Mouse (Mus musculus) heart, embryonic 11.5 days (tissue): Measurements from ENCODE around the gene Panx2. TPM values are rescaled to one million over a fixed set of nuclear protein-coding genes. Genes with fewer than 3 reads are reported as not detected.

Experiments used
- ATAC-seq: fragments of 200-750 bp; cut with Nextera tagmentation; replicated peaks from 2 replicates; pipeline ENCODE4 v1.8.0; 2017; ENCODE audit warnings: moderate library complexity; ENCODE audit not compliant: insufficient number of reproducible peaks, low FRiP score, low TSS enrichment
- H3K27ac ChIP-seq: fragments of 300-500 bp; sonication (generic); 2 replicates; pipeline ENCODE4 v1.5.1; 2014; ENCODE audit warnings: mild to moderate bottlenecking, low read depth, low read length
- H3K27me3 ChIP-seq: fragments of 300-500 bp; sonication (generic); 2 replicates; pipeline ENCODE4 v1.6.1; 2014; ENCODE audit warnings: mild to moderate bottlenecking, low read length, mixed read lengths; ENCODE audit not compliant: control insufficient read depth, insufficient read depth
- H3K36me3 ChIP-seq: fragments of 300-500 bp; sonication (generic); 2 replicates; pipeline ENCODE4 v1.6.1; 2014; ENCODE audit warnings: mild to moderate bottlenecking, low read length, moderate library complexity, mixed read lengths; ENCODE audit not compliant: control insufficient read depth, insufficient read depth
- H3K4me1 ChIP-seq: fragments of 300-500 bp; sonication (generic); 2 replicates; pipeline ENCODE4 v1.6.1; 2014; ENCODE audit warnings: low read length; ENCODE audit not compliant: control insufficient read depth, insufficient read depth
- H3K4me2 ChIP-seq: fragments of 300-500 bp; sonication (generic); 2 replicates; pipeline ENCODE4 v1.6.1; 2014; ENCODE audit warnings: mild to moderate bottlenecking, moderate library complexity
- H3K4me3 ChIP-seq: fragments of 300-500 bp; sonication (generic); 2 replicates; pipeline ENCODE4 v1.5.1; 2014; ENCODE audit warnings: low read depth, low read length
- H3K9ac ChIP-seq: fragments of 300-500 bp; sonication (generic); 2 replicates; pipeline ENCODE4 v1.6.1; 2014; ENCODE audit warnings: mild to moderate bottlenecking, low read depth, low read length, moderate library complexity
- H3K9me3 ChIP-seq: fragments of 300-500 bp; sonication (generic); replicated peaks from 2 replicates; pipeline ENCODE4 v1.6.1; 2016; ENCODE audit warnings: low read length; ENCODE audit not compliant: control insufficient read depth
- WGBS: fragments of 180-500 bp; shearing (Covaris S2); extraction: QIAGEN DNeasy Blood & Tissue Kit; methylation state at CpG from one replicate; pipeline ENCODE4 v1.1.7; 2014; ENCODE audit not compliant: insufficient replicate concordance; 5-methylcytosine and 5-hydroxymethylcytosine counted together
- polyA plus RNA-seq: library from polyadenylated mRNA; unstranded; fragments of >200 nt; fragmentation: Nextera tagmentation; extraction: Ambion mirVana; gene quantifications from 2 replicates; pipeline ENCODE4 v1.2.1, GENCODE M21; 2014

Gene Panx2
- polyA plus RNA-seq, 1 experiment from 2014 or later = 1.5 TPM

- peaks cover 11% of the 10 kb centered on the region for H3K36me3 ChIP-seq
Measured at GRCm38 (mm10) chr15:89078208-89078836, 18.8 kb downstream of the Panx2 start.

DNA sequence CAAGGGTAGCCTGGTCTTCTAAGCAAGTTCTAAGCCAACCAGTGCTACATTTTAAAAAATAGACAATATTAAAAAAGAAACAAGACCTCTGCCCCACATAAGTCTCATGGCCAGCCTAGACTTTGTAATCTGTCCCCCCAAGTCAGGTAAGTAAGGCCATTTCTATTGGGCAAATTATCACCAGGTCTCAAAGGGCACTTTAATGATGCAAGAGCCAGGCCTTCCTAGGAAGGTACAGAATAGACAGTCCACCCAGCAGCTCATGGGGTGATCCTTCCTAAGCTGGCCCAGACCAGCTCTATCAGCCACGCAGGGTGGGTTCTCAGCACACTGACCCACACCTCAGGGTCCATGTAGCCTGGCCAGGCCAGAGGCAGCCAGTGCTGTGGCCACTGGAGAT is 24.4 kb downstream of the Panx2 start:
- 86% methylated on average over 1 of the region's 1 CpGs for WGBS
- H3K4me2 ChIP-seq = no peak overlapping the region
- ATAC-seq = no peak
- no peak overlapping the region for H3K9ac ChIP-seq
- no peaks in the 10 kb centered on the region for H3K27me3 ChIP-seq
- H3K4me3 ChIP-seq = no peak overlapping the region
- H3K27ac ChIP-seq = no peak overlapping the region
- H3K4me1 ChIP-seq = peaks cover 5% of the 10 kb centered on the region; the same call in 1 of the 2 replicates
- peaks cover 31% of the 10 kb centered on the region for H3K36me3 ChIP-seq
- H3K9me3 ChIP-seq = no peaks in the 10 kb centered on the region

More at GRCm38 (mm10) chr15:89078208-89078836, 18.8 kb downstream of the Panx2 start:
- WGBS = 62% methylated on average over 9 of the region's 9 CpGs
- no peak for ATAC-seq
- Histone ChIP-seq H3K9me3 (no peaks in the 10 kb centered on the region), H3K27me3 (no peaks in the 10 kb centered on the region), H3K4me2 (peak overlapping the region; percentile 95), H3K9ac (peak overlapping the region; percentile 34; the same call in 1 of the 2 replicates), H3K4me3 (no peak overlapping the region), H3K27ac (0 out of 2 replicates have a peak overlapping the region, but pooled peaks have one; percentile 3), H3K4me1 (peaks cover 36% of the 10 kb centered on the region)

DNA sequence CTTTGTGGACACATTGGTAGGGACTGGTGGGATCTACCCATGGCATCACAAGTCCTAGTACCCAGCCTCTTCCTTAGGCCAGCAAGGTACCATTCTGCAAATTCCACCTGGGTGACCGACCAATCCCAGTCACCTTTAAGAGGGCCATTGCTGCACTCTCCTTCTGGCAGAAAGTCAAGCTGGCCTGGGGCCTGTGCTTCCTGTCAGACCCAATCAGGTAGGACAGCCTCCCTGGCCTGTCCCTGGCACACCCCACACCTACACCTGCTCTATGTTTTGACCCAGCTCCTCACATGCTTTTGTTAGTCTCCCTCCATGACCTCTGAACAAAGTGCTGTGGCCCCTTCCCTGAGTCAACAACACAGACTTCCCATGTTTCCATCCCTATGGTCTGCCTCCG is 25.3 kb downstream of the Panx2 start:
- H3K4me2 ChIP-seq = no peak overlapping the region
- no peak overlapping the region for H3K4me3 ChIP-seq
- H3K9ac ChIP-seq = no peak overlapping the region
- H3K4me1 ChIP-seq = peaks cover 7% of the 10 kb centered on the region
- ATAC-seq = no peak
- H3K36me3 ChIP-seq = peaks cover 31% of the 10 kb centered on the region
- no peaks in the 10 kb centered on the region for H3K9me3 ChIP-seq
- H3K27ac ChIP-seq = no peak overlapping the region
- 90% methylated on average over 2 of the region's 2 CpGs for WGBS
- H3K27me3 ChIP-seq = no peaks in the 10 kb centered on the region

GRCm38 (mm10) chr15:89088607-89089247 is 29.2 kb downstream of the Panx2 start, which contains the start of gene Selenoo:
Gene Selenoo, plus strand, starts transcription at chr15:89089084.
- H3K4me2 ChIP-seq = peak within 1 kb of the TSS; percentile 99
- peaks cover 16% of the 10 kb centered on the region for H3K36me3 ChIP-seq
- H3K9ac ChIP-seq = peak within 1 kb of the TSS; percentile 87
- peak within 1 kb of the TSS; percentile 98 for H3K4me3 ChIP-seq
- no peaks in the 10 kb centered on the region for H3K27me3 ChIP-seq
- H3K27ac ChIP-seq = peak within 1 kb of the TSS; percentile 46; the same call in 1 of the 2 replicates
- peaks cover 10% of the 10 kb centered on the region for H3K4me1 ChIP-seq
- no peaks in the 10 kb centered on the region for H3K9me3 ChIP-seq
- 2% methylated on average over 38 of the region's 38 CpGs for WGBS
- peak; percentile 90 for ATAC-seq

DNA sequence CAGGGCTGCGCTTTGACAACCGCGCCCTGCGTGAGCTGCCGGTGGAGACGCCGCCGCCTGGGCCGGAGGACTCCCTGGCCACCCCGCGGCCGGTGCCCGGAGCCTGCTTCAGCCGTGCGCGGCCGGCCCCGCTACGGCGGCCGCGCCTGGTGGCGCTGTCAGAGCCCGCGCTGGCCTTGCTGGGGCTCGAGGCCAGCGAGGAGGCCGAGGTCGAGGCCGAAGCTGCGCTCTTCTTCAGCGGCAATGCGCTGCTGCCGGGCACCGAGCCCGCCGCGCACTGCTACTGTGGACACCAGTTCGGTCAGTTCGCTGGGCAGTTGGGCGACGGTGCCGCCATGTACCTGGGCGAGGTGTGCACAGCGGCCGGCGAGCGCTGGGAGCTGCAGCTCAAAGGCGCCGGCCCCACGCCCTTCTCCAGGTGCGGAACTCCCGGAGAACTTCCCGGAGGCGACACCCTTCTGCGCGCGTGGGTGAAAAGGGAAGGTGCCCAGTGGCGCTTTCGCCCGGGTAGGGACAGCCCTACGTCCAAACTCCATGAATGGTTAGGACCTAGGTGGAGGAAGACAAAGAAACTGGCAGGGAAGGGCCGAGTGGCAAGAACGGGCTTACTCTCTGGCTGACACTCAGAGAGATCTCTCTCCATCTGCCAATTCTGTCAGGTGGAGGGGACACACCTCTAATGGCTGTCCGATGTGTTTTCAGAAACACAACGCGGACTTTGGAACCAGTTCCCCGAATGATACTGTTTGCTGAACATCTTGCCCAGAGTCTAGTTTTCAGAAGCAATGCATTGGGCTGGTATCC is 29.9 kb downstream of the Panx2 start:
- no peaks in the 10 kb centered on the region for H3K9me3 ChIP-seq
- peak overlapping the region; percentile 98 for H3K4me3 ChIP-seq
- peak overlapping the region; percentile 46; the same call in 1 of the 2 replicates for H3K27ac ChIP-seq
- H3K4me1 ChIP-seq = peaks cover 10% of the 10 kb centered on the region
- peak overlapping the region; percentile 99 for H3K4me2 ChIP-seq
- H3K36me3 ChIP-seq = peaks cover 17% of the 10 kb centered on the region
- WGBS = 2% methylated on average over 68 of the region's 68 CpGs
- peak overlapping the region; percentile 87 for H3K9ac ChIP-seq
- ATAC-seq = peak; percentile 28; the same call in 1 of the 2 replicates
- no peaks in the 10 kb centered on the region for H3K27me3 ChIP-seq

DNA sequence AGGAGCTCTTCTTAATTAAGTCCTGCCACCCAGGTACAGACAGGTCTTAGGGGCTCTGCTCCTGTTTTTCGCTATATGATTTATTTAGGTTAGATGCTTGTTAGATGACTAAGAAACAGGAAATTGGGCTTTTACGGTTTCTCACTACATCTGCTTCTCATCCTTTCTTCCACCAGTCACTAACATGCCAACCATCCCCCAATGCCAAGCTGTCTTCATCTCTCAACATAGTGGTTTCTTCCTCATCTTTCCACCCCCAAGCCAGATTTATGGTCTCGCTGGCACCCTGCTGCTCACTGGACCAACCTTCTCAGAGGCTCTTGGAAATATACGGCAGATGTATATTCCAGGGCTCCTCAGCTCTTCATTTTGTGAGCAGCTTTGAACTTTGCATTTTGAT is 31.1 kb downstream of the Panx2 start:
- WGBS = 94% methylated on average over 4 of the region's 4 CpGs
- Histone ChIP-seq H3K9me3 (no peaks in the 10 kb centered on the region), H3K4me3 (no peak overlapping the region), H3K27ac (no peak overlapping the region), H3K27me3 (no peaks in the 10 kb centered on the region), H3K4me2 (no peak overlapping the region), H3K4me1 (peaks cover 10% of the 10 kb centered on the region), H3K9ac (no peak overlapping the region), H3K36me3 (peaks cover 14% of the 10 kb centered on the region)
- ATAC-seq = no peak

- no peak overlapping the region for H3K4me3 ChIP-seq
- peaks cover 10% of the 10 kb centered on the region for H3K4me1 ChIP-seq
- H3K27me3 ChIP-seq = no peaks in the 10 kb centered on the region
- H3K9me3 ChIP-seq = no peaks in the 10 kb centered on the region
- ATAC-seq = no peak
- H3K36me3 ChIP-seq = peaks cover 15% of the 10 kb centered on the region
- no peak overlapping the region for H3K27ac ChIP-seq
- WGBS = 81% methylated on average over 5 of the region's 5 CpGs
- H3K4me2 ChIP-seq = no peak overlapping the region
- H3K9ac ChIP-seq = no peak overlapping the region
Measured at GRCm38 (mm10) chr15:89092181-89092580, 32.6 kb downstream of the Panx2 start.

- H3K4me2 ChIP-seq = no peak overlapping the region
- no peak for ATAC-seq
- H3K36me3 ChIP-seq = peaks cover 56% of the 10 kb centered on the region
- H3K27ac ChIP-seq = no peak overlapping the region
- no peak overlapping the region for H3K4me3 ChIP-seq
- no peaks in the 10 kb centered on the region for H3K27me3 ChIP-seq
- 88% methylated on average over 5 of the region's 5 CpGs for WGBS
- no peak overlapping the region for H3K9ac ChIP-seq
- no peaks in the 10 kb centered on the region for H3K4me1 ChIP-seq
- no peaks in the 10 kb centered on the region for H3K9me3 ChIP-seq
Measured at GRCm38 (mm10) chr15:89097450-89097849, 37.9 kb downstream of the Panx2 start.
